Mouse (Mus musculus) MEL (cell line): ENCODE data around the gene Hsf4. TPM values are rescaled to one million over a fixed set of nuclear protein-coding genes. Genes with fewer than 3 reads are reported as not detected.

Experiments
- DNase-seq: peaks from one replicate; pipeline ENCODE4 v3.0.0; 2011; ENCODE audit warnings: low read depth, low spot score
- H3K27ac ChIP-seq: 2 replicates; pipeline ENCODE4 v1.5.1; 2012; ENCODE audit warnings: low read depth, mild to moderate bottlenecking, control low read depth, low read length, moderate library complexity; ENCODE audit not compliant: control insufficient read depth
- H3K27me3 ChIP-seq, 2 experiments: fragments of 150-350 bp in 1 of 2; sonication (generic) in 1 of 2; 2 replicates each; pipeline ENCODE4 v1.6.1; 2012; ENCODE audit warnings: low read length in 2 of 2, mild to moderate bottlenecking in 2 of 2, improper control_type of control experiment in 1 of 2, moderate library complexity in 1 of 2; ENCODE audit not compliant: insufficient read depth in 2 of 2, control insufficient read depth in 1 of 2
- H3K36me3 ChIP-seq, 2 experiments: 2 replicates each; pipeline ENCODE4 v1.6.1; 2012 to 2014; ENCODE audit warnings: low read length in 2 of 2, improper control_type of control experiment in 1 of 2, inconsistent platforms in 1 of 2, mild to moderate bottlenecking in 1 of 2; ENCODE audit not compliant: insufficient read depth in 2 of 2, control insufficient read depth in 1 of 2
- H3K4me1 ChIP-seq, 2 experiments: fragments of 150-350 bp in 1 of 2; sonication (generic) in 1 of 2; 2 replicates each; pipeline ENCODE4 v1.6.1; 2012; ENCODE audit warnings: low read length in 2 of 2, improper control_type of control experiment in 1 of 2, mild to moderate bottlenecking in 1 of 2; ENCODE audit not compliant: insufficient read depth in 2 of 2, control insufficient read depth in 1 of 2
- H3K4me3 ChIP-seq, 2 experiments: fragments of 150-350 bp in 1 of 2; sonication (generic) in 1 of 2; 2 replicates each; pipeline ENCODE4 v1.5.1; 2012; ENCODE audit warnings: low read depth in 2 of 2, low read length in 2 of 2, mild to moderate bottlenecking in 2 of 2, moderate library complexity in 2 of 2, control low read depth in 1 of 2, improper control_type of control experiment in 1 of 2; ENCODE audit not compliant: control insufficient read depth in 1 of 2, insufficient read depth in 1 of 2
- H3K79me2 ChIP-seq: 2 replicates; pipeline ENCODE4 v1.6.1; 2012; ENCODE audit warnings: mild to moderate bottlenecking, low read length, moderate library complexity; ENCODE audit not compliant: control insufficient read depth, poor library complexity, insufficient read depth
- H3K9ac ChIP-seq: 2 replicates; pipeline ENCODE4 v1.6.1; 2012; ENCODE audit warnings: low read depth, mild to moderate bottlenecking, control low read depth, low read length, moderate library complexity; ENCODE audit not compliant: control insufficient read depth, poor library complexity, severe bottlenecking
- H3K9me3 ChIP-seq: fragments of 150-350 bp; sonication (generic); replicated peaks from 2 replicates; pipeline ENCODE4 v1.6.1; 2012; ENCODE audit warnings: mild to moderate bottlenecking, low read length, improper control_type of control experiment, moderate library complexity; ENCODE audit not compliant: insufficient read depth
- BHLHE40 ChIP-seq: IDR thresholded peaks from 2 replicates; pipeline ENCODE4 v1.6.1; 2012; ENCODE audit warnings: low read depth, mild to moderate bottlenecking, inconsistent platforms, low read length, improper control_type of control experiment, borderline replicate concordance
- CHD2 ChIP-seq: IDR thresholded peaks from 2 replicates; pipeline ENCODE4 v1.6.1; 2011; ENCODE audit warnings: low read length, improper control_type of control experiment
- E2F4 ChIP-seq: IDR thresholded peaks from 2 replicates; pipeline ENCODE4 v1.6.1; 2011; ENCODE audit warnings: low read depth, low read length, improper control_type of control experiment, borderline replicate concordance
- EP300 ChIP-seq, 2 experiments: IDR thresholded peaks; 2 replicates each; pipeline ENCODE4 v1.6.1; 2011; ENCODE audit warnings: improper control_type of control experiment in 2 of 2, low read length in 2 of 2, low read depth in 1 of 2, mild to moderate bottlenecking in 1 of 2
- KAT2A ChIP-seq: conservative IDR thresholded peaks from 2 replicates; pipeline ENCODE4 v1.6.1; 2012; ENCODE audit warnings: low read depth, low read length, improper control_type of control experiment, inconsistent platforms
- MAFK ChIP-seq: IDR thresholded peaks from 2 replicates; pipeline ENCODE4 v1.6.1; 2011; ENCODE audit warnings: low read depth, mild to moderate bottlenecking, low read length, improper control_type of control experiment, borderline replicate concordance
- MAZ ChIP-seq: IDR thresholded peaks from 2 replicates; pipeline ENCODE4 v1.6.1; 2012; ENCODE audit warnings: low read depth, mild to moderate bottlenecking, inconsistent platforms, low read length, improper control_type of control experiment
- MEF2A ChIP-seq: IDR thresholded peaks from 2 replicates; pipeline ENCODE4 v1.6.1; 2014; ENCODE audit warnings: low read depth, mild to moderate bottlenecking, inconsistent platforms, low read length, improper control_type of control experiment; ENCODE audit not compliant: poor library complexity, insufficient replicate concordance, severe bottlenecking; ENCODE audit errors: extremely low read depth
- MXI1 ChIP-seq: IDR thresholded peaks from 2 replicates; pipeline ENCODE4 v1.6.1; 2011; ENCODE audit warnings: mild to moderate bottlenecking, low read depth, low read length, improper control_type of control experiment
- NELFE ChIP-seq: IDR thresholded peaks from 2 replicates; pipeline ENCODE4 v1.6.1; 2011; ENCODE audit warnings: low read depth, low read length, improper control_type of control experiment
- POLR2AphosphoS2 ChIP-seq: IDR thresholded peaks from 2 replicates; pipeline ENCODE4 v1.6.1; 2011; ENCODE audit warnings: low read length, improper control_type of control experiment
- POLR2AphosphoS5 ChIP-seq: IDR thresholded peaks from 2 replicates; pipeline ENCODE4 v1.6.1; 2012; ENCODE audit warnings: low read depth, borderline replicate concordance, mild to moderate bottlenecking, inconsistent platforms, low read length, moderate library complexity, mixed read lengths
- RAD21 ChIP-seq: IDR thresholded peaks from 2 replicates; pipeline ENCODE4 v1.6.1; 2011; ENCODE audit warnings: mild to moderate bottlenecking, low read depth, low read length, improper control_type of control experiment
- RCOR1 ChIP-seq: IDR thresholded peaks from 2 replicates; pipeline ENCODE4 v1.6.1; 2012; ENCODE audit warnings: low read depth, mild to moderate bottlenecking, inconsistent platforms, low read length, improper control_type of control experiment
- TAL1 ChIP-seq: IDR thresholded peaks from 2 replicates; pipeline ENCODE4 v1.6.1; 2012; ENCODE audit warnings: mild to moderate bottlenecking, inconsistent platforms, low read length, moderate library complexity, mixed read lengths
- UBTF ChIP-seq: IDR thresholded peaks from 2 replicates; pipeline ENCODE4 v1.6.1; 2012; ENCODE audit warnings: low read depth, mild to moderate bottlenecking, inconsistent platforms, low read length, improper control_type of control experiment, moderate library complexity, borderline replicate concordance; ENCODE audit not compliant: insufficient read depth
- ZC3H11A ChIP-seq: IDR thresholded peaks from 2 replicates; pipeline ENCODE4 v1.6.1; 2012; ENCODE audit warnings: low read depth, mild to moderate bottlenecking, inconsistent platforms, low read length, improper control_type of control experiment
- ZKSCAN1 ChIP-seq: IDR thresholded peaks from 2 replicates; pipeline ENCODE4 v1.6.1; 2012; ENCODE audit warnings: low read depth, mild to moderate bottlenecking, inconsistent platforms, low read length, improper control_type of control experiment, moderate library complexity
- ZNF384 ChIP-seq: IDR thresholded peaks from 2 replicates; pipeline ENCODE4 v1.6.1; 2012; ENCODE audit warnings: low read depth, mild to moderate bottlenecking, inconsistent platforms, low read length, improper control_type of control experiment
- polyA plus RNA-seq, 2 experiments: library from polyadenylated mRNA; stranded (reverse) in 1 of 2; unstranded in 1 of 2; fragments of >175 nt in 1 of 2; fragments of >200 nt in 1 of 2; gene quantifications; 2 replicates each; pipeline versions ENCODE4 v1.2.1 to v1.2.4; 2012; ENCODE audit warnings: low replicate concordance in 2 of 2, low read depth in 1 of 2; ENCODE audit not compliant: insufficient read length in 2 of 2, insufficient read depth in 1 of 2, missing spikeins in 1 of 2
- total RNA-seq: library from RNA; depleted of rRNA; stranded (reverse); fragments of 300-350 nt; gene quantifications from 2 replicates; pipeline ENCODE4 v1.2.3, GENCODE M21; 2012

The Hsf4 gene
- total and polyA plus RNA-seq, 3 experiments: 1.7 to 7.1 TPM; not detected in 1

DNA sequence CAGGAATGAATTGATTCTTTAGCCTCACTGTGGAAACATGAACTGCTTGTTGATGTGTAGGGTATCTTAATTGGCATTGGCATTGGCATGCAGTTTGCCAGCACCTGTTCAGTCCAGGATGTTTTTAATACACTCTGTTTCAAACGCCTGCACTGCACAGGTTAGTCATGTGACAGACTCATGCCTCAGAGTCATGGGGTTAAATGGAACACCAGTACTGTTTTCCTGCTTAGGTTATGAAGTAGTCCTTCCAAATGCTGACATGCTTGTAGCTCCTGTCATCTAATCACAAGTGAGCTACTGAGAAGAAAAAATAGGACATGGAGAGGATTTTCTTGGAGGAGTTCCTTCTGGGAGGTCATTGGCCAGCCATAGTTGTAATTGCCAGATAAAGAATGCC lies 34.4 kb upstream of the Hsf4 start:
- H3K36me3 ChIP-seq: peaks cover 6 to 25% of the 10 kb centered on the region in 2 experiments
- no peaks in the 10 kb centered on the region for H3K9me3 ChIP-seq
- no peak for TF ChIP-seq POLR2AphosphoS5
- TF ChIP-seq KAT2A: no peak
- no peak for TF ChIP-seq MAFK
- no peak for TF ChIP-seq ZKSCAN1
- TF ChIP-seq RAD21: no peak
- TF ChIP-seq POLR2AphosphoS2: no peak
- no peak overlapping the region for H3K4me3 ChIP-seq
- H3K9ac ChIP-seq: no peak overlapping the region
- peaks cover 5 to 8% of the 10 kb centered on the region in 2 experiments for H3K4me1 ChIP-seq
- H3K79me2 ChIP-seq: no peaks in the 10 kb centered on the region
- no peak for DNase-seq
- no peak overlapping the region for H3K27ac ChIP-seq
- no peaks in the 10 kb centered on the region for H3K27me3 ChIP-seq

DNA sequence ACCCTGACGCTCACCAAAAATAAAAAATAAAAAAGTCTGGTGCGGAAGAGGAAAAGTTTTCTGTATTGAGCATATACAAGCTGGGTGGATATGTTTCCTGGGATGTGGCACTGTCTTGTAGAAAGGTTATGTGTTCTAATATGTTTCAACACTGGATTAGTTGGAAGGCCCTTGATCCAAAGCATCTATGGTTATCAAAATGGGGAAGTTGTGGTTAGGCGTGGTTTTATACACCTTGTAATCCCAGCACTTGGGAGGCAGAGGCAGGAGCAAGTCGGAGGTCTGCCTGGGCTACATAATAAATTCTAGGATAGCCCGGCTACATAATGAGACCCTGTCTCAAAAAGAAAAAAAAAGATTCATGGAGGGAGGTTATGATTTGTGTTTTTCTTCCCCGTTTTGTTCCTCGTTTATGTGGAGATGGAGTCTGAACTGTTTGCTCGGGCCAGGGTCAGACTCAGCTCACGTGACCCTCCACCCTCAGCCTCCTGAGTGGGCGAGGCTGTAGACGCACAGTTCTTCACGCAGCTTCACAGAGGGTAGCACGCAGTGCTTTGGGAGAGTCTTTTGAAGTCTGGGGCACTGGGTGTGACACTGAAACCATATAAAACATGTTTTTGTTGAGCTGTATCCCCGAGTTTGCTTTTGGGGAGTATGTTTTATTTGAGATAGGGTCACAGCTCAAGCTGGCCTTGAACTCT lies 32.0 kb upstream of the Hsf4 start:
- Histone ChIP-seq H3K27me3 (no peaks in the 10 kb centered on the region), H3K79me2 (no peaks in the 10 kb centered on the region), H3K9me3 (no peaks in the 10 kb centered on the region), H3K36me3 (peaks cover 8 to 13% of the 10 kb centered on the region in 2 experiments), H3K4me1 (peaks cover under 1 to 3% of the 10 kb centered on the region in 2 experiments), H3K4me3 (no peak overlapping the region), H3K27ac (no peak overlapping the region), H3K9ac (no peak overlapping the region)
- TF ChIP-seq ZC3H11A (no peak), MAZ (no peak), ZNF384 (no peak), EP300 (IDR thresholded peaks at IDR 0.05; ENCODE audit: low read depth in 1 of 2, low read length in 2 of 2) (peak in 1 of 2 experiments; percentile 53; a peak in 1 of 4 replicates), POLR2AphosphoS5 (no peak), MEF2A (no peak), NELFE (no peak), MXI1 (no peak), RAD21 (no peak), RCOR1 (peak; percentile 53), CHD2 (no peak), BHLHE40 (no peak), E2F4 (no peak), UBTF (no peak), MAFK (no peak), TAL1 (no peak)
- DNase-seq: peak; percentile 74
